Mouse (Mus musculus): ENCODE measurements around the gene Caln1. TPM values are rescaled to one million over a fixed set of nuclear protein-coding genes. Genes with fewer than 3 reads are reported as not detected.

The Caln1 gene
- polyA plus RNA-seq, 1 experiment from 2014 or later, result 49.3 TPM

GRCm38 (mm10) chr5:130480290-130480689 lies 111.0 kb downstream of the Caln1 start:
- ATAC-seq, result no peak
- Histone ChIP-seq H3K9ac (ENCODE audit: low read depth, low read length) (no peak overlapping the region), H3K27ac (ENCODE audit: low read depth, low read length) (no peak overlapping the region), H3K4me1 (ENCODE audit: control insufficient read depth, insufficient read depth, low read depth, low read length) (no peaks in the 10 kb centered on the region), H3K27me3 (replicated peaks; ENCODE audit: control insufficient read depth, insufficient read depth, low read length) (no peaks in the 10 kb centered on the region), H3K4me2 (ENCODE audit: low read length) (no peak overlapping the region), H3K36me3 (ENCODE audit: control insufficient read depth, insufficient read depth, low read length) (no peaks in the 10 kb centered on the region), H3K9me3 (ENCODE audit: control insufficient read depth, low read length) (no peaks in the 10 kb centered on the region), H3K4me3 (ENCODE audit: low read length) (no peak overlapping the region)
- 65% methylated on average over 1 of the region's 1 CpGs for WGBS

DNA sequence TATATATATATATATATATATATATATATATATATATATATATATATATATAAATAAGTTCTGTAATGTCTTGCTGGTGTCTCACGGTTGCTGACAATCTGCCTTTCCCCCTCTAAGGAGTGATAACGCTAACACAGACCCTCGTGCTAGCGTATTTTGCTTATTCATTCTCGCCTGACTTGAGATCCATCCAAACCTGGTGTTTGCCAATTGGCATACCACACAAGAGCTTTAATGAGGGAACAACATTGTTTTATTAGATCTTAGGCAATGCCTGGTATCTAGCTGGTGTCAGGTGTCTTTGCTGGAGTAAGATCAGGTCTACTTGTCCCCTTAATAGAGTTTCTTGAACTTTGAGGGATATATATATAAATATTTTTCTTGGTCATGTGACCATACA lies 122.2 kb downstream of the Caln1 start:
- Histone ChIP-seq H3K4me1 (ENCODE audit: control insufficient read depth, insufficient read depth, low read depth, low read length) (no peaks in the 10 kb centered on the region), H3K27me3 (replicated peaks; ENCODE audit: control insufficient read depth, insufficient read depth, low read length) (no peaks in the 10 kb centered on the region), H3K36me3 (ENCODE audit: control insufficient read depth, insufficient read depth, low read length) (no peaks in the 10 kb centered on the region), H3K9ac (ENCODE audit: low read depth, low read length) (no peak overlapping the region), H3K4me3 (ENCODE audit: low read length) (no peak overlapping the region), H3K4me2 (ENCODE audit: low read length) (no peak overlapping the region), H3K27ac (ENCODE audit: low read depth, low read length) (no peak overlapping the region), H3K9me3 (ENCODE audit: control insufficient read depth, low read length) (no peaks in the 10 kb centered on the region)
- ATAC-seq, result no peak
- 79% methylated on average over 5 of the region's 5 CpGs for WGBS

DNA sequence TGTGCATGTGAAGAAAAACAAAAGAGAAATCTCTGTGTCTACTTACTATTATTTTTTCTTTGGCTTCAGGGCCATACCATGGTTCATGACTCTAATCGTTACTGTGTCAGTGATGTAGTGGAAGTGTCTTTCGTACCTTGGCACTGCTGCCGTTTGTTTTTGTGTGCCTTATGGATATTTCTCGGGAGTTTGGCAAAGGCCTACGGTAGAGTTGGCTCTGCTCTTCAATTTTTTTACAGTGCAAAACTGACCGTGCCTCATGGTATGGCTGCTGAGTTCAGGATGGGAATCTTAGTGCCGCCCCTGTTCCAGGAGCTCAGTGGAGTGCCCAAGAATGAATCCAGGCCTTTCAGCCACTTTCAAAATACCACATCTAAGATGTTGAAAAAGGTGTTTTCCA lies 123.0 kb downstream of the Caln1 start:
- H3K4me2 ChIP-seq (ENCODE audit: low read length), result no peak overlapping the region
- no peak for ATAC-seq
- no peak overlapping the region for H3K27ac ChIP-seq (ENCODE audit: low read depth, low read length)
- no peaks in the 10 kb centered on the region for H3K9me3 ChIP-seq (ENCODE audit: control insufficient read depth, low read length)
- H3K4me3 ChIP-seq (ENCODE audit: low read length), result no peak overlapping the region
- WGBS, result 81% methylated on average over 7 of the region's 7 CpGs
- H3K36me3 ChIP-seq (ENCODE audit: control insufficient read depth, insufficient read depth, low read length), result no peaks in the 10 kb centered on the region
- H3K9ac ChIP-seq (ENCODE audit: low read depth, low read length), result no peak overlapping the region
- H3K4me1 ChIP-seq (ENCODE audit: control insufficient read depth, insufficient read depth, low read depth, low read length), result no peaks in the 10 kb centered on the region
- H3K27me3 ChIP-seq (replicated peaks; ENCODE audit: control insufficient read depth, insufficient read depth, low read length), result no peaks in the 10 kb centered on the region

DNA sequence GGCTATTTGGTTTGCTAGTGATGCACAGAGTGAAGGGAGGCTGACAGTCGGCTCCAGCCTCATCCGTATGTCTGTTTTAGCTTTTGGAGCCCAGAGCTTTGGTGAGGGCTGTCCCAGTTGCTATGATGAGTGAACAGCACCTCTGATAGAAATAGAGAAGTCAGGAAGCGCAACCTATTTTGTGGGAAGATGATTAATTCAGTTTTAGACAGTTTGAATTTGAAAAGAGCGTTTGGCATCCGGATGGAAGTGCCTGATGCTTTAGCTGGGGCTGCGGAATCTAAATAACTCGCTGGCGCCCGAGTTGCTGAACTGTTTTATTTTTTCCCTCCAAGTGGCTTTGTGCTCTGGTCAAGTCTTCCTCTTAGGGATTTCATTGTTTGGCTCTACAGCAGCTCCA lies 133.3 kb downstream of the Caln1 start:
- no peak for ATAC-seq
- no peaks in the 10 kb centered on the region for H3K36me3 ChIP-seq (ENCODE audit: control insufficient read depth, insufficient read depth, low read length)
- H3K4me3 ChIP-seq (ENCODE audit: low read length), result no peak overlapping the region
- H3K27ac ChIP-seq (ENCODE audit: low read depth, low read length), result no peak overlapping the region
- no peaks in the 10 kb centered on the region for H3K9me3 ChIP-seq (ENCODE audit: control insufficient read depth, low read length)
- WGBS, result 79% methylated on average over 9 of the region's 9 CpGs
- H3K27me3 ChIP-seq (replicated peaks; ENCODE audit: control insufficient read depth, insufficient read depth, low read length), result no peaks in the 10 kb centered on the region
- H3K4me2 ChIP-seq (ENCODE audit: low read length), result no peak overlapping the region
- H3K9ac ChIP-seq (ENCODE audit: low read depth, low read length), result no peak overlapping the region
- H3K4me1 ChIP-seq (ENCODE audit: control insufficient read depth, insufficient read depth, low read depth, low read length), result no peaks in the 10 kb centered on the region

GRCm38 (mm10) chr5:130504891-130505290 lies 135.6 kb downstream of the Caln1 start:
- Histone ChIP-seq H3K4me1 (ENCODE audit: control insufficient read depth, insufficient read depth, low read depth, low read length) (no peaks in the 10 kb centered on the region), H3K27me3 (replicated peaks; ENCODE audit: control insufficient read depth, insufficient read depth, low read length) (no peaks in the 10 kb centered on the region), H3K27ac (ENCODE audit: low read depth, low read length) (no peak overlapping the region), H3K9me3 (ENCODE audit: control insufficient read depth, low read length) (no peaks in the 10 kb centered on the region), H3K9ac (ENCODE audit: low read depth, low read length) (no peak overlapping the region), H3K4me2 (ENCODE audit: low read length) (no peak overlapping the region), H3K4me3 (ENCODE audit: low read length) (no peak overlapping the region), H3K36me3 (ENCODE audit: control insufficient read depth, insufficient read depth, low read length) (no peaks in the 10 kb centered on the region)
- no peak for ATAC-seq
- 87% methylated on average over 5 of the region's 5 CpGs for WGBS

GRCm38 (mm10) chr5:130510516-130510915 lies 141.3 kb downstream of the Caln1 start:
- no peaks in the 10 kb centered on the region for H3K36me3 ChIP-seq (ENCODE audit: control insufficient read depth, insufficient read depth, low read length)
- no peak overlapping the region for H3K4me2 ChIP-seq (ENCODE audit: low read length)
- H3K4me3 ChIP-seq (ENCODE audit: low read length), result no peak overlapping the region
- no peaks in the 10 kb centered on the region for H3K9me3 ChIP-seq (ENCODE audit: control insufficient read depth, low read length)
- no peak for ATAC-seq
- H3K4me1 ChIP-seq (ENCODE audit: control insufficient read depth, insufficient read depth, low read depth, low read length), result no peaks in the 10 kb centered on the region
- H3K9ac ChIP-seq (ENCODE audit: low read depth, low read length), result no peak overlapping the region
- whole genome bisulfite sequencing, result 98% methylated on average over 2 of the region's 2 CpGs
- H3K27ac ChIP-seq (ENCODE audit: low read depth, low read length), result no peak overlapping the region
- H3K27me3 ChIP-seq (replicated peaks; ENCODE audit: control insufficient read depth, insufficient read depth, low read length), result no peaks in the 10 kb centered on the region

- H3K9me3 ChIP-seq (ENCODE audit: control insufficient read depth, low read length), result no peaks in the 10 kb centered on the region
- no peak overlapping the region for H3K9ac ChIP-seq (ENCODE audit: low read depth, low read length)
- H3K27me3 ChIP-seq (replicated peaks; ENCODE audit: control insufficient read depth, insufficient read depth, low read length), result no peaks in the 10 kb centered on the region
- no peaks in the 10 kb centered on the region for H3K36me3 ChIP-seq (ENCODE audit: control insufficient read depth, insufficient read depth, low read length)
- H3K4me3 ChIP-seq (ENCODE audit: low read length), result no peak overlapping the region
- no peaks in the 10 kb centered on the region for H3K4me1 ChIP-seq (ENCODE audit: control insufficient read depth, insufficient read depth, low read depth, low read length)
- ATAC-seq, result no peak
- 87% methylated on average over 6 of the region's 6 CpGs for whole genome bisulfite sequencing
- no peak overlapping the region for H3K4me2 ChIP-seq (ENCODE audit: low read length)
- no peak overlapping the region for H3K27ac ChIP-seq (ENCODE audit: low read depth, low read length)
Measured at GRCm38 (mm10) chr5:130515395-130515794, 146.1 kb downstream of the Caln1 start.

DNA sequence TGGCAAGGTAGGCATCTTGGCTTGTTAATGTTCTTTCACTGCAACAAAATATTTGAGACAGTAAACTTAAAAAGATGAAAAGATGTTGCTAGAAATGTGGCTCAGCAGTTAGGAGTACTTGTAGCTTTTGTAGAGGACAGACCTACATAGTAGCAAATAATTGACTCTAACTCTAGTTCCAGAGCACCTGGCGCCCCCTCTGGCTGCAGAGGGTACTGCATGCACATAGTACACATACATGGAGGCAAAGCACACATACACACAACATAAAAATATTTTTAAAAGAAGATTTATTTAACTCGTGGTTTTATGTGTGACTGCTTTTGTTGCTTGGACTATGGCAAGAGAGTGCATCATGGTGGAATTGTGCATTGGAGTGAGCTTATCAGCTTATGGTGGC lies 151.3 kb downstream of the Caln1 start:
- Histone ChIP-seq H3K27ac (ENCODE audit: low read depth, low read length) (no peak overlapping the region), H3K9me3 (ENCODE audit: control insufficient read depth, low read length) (no peaks in the 10 kb centered on the region), H3K27me3 (replicated peaks; ENCODE audit: control insufficient read depth, insufficient read depth, low read length) (no peaks in the 10 kb centered on the region), H3K4me2 (ENCODE audit: low read length) (no peak overlapping the region), H3K4me1 (ENCODE audit: control insufficient read depth, insufficient read depth, low read depth, low read length) (no peaks in the 10 kb centered on the region), H3K4me3 (ENCODE audit: low read length) (no peak overlapping the region), H3K36me3 (ENCODE audit: control insufficient read depth, insufficient read depth, low read length) (no peaks in the 10 kb centered on the region), H3K9ac (ENCODE audit: low read depth, low read length) (no peak overlapping the region)
- WGBS, result 78% methylated on average over 2 of the region's 2 CpGs
- no peak for ATAC-seq

GRCm38 (mm10) chr5:130527416-130527815 lies 158.2 kb downstream of the Caln1 start:
- no peaks in the 10 kb centered on the region for H3K4me1 ChIP-seq (ENCODE audit: control insufficient read depth, insufficient read depth, low read depth, low read length)
- no peak for ATAC-seq
- H3K36me3 ChIP-seq (ENCODE audit: control insufficient read depth, insufficient read depth, low read length), result no peaks in the 10 kb centered on the region
- H3K4me3 ChIP-seq (ENCODE audit: low read length), result no peak overlapping the region
- no peak overlapping the region for H3K4me2 ChIP-seq (ENCODE audit: low read length)
- H3K27me3 ChIP-seq (replicated peaks; ENCODE audit: control insufficient read depth, insufficient read depth, low read length), result no peaks in the 10 kb centered on the region
- 94% methylated on average over 2 of the region's 2 CpGs for WGBS
- H3K9ac ChIP-seq (ENCODE audit: low read depth, low read length), result no peak overlapping the region
- H3K9me3 ChIP-seq (ENCODE audit: control insufficient read depth, low read length), result no peaks in the 10 kb centered on the region
- H3K27ac ChIP-seq (ENCODE audit: low read depth, low read length), result no peak overlapping the region

GRCm38 (mm10) chr5:130547496-130547895 lies 178.2 kb downstream of the Caln1 start:
- no peak for ATAC-seq
- H3K4me2 ChIP-seq (ENCODE audit: low read length), result no peak overlapping the region
- no peaks in the 10 kb centered on the region for H3K9me3 ChIP-seq (ENCODE audit: control insufficient read depth, low read length)
- H3K4me1 ChIP-seq (ENCODE audit: control insufficient read depth, insufficient read depth, low read depth, low read length), result no peaks in the 10 kb centered on the region
- WGBS, result 90% methylated on average over 5 of the region's 5 CpGs
- no peaks in the 10 kb centered on the region for H3K36me3 ChIP-seq (ENCODE audit: control insufficient read depth, insufficient read depth, low read length)
- H3K27me3 ChIP-seq (replicated peaks; ENCODE audit: control insufficient read depth, insufficient read depth, low read length), result no peaks in the 10 kb centered on the region
- no peak overlapping the region for H3K27ac ChIP-seq (ENCODE audit: low read depth, low read length)
- no peak overlapping the region for H3K9ac ChIP-seq (ENCODE audit: low read depth, low read length)
- no peak overlapping the region for H3K4me3 ChIP-seq (ENCODE audit: low read length)

Data from hindbrain, embryonic 16.5 days (tissue).